Mouse (Mus musculus) MEL (cell line): ENCODE results near the gene Dapk3. TPM values are rescaled to one million over a fixed set of nuclear protein-coding genes. Genes with fewer than 3 reads are reported as not detected.

ENCODE experiments used
- DNase-seq: peaks from one replicate; pipeline ENCODE4 v3.0.0; 2011; ENCODE audit warnings: low read depth, low spot score
- H3K27ac ChIP-seq: 2 replicates; pipeline ENCODE4 v1.5.1; 2012; ENCODE audit warnings: low read depth, mild to moderate bottlenecking, control low read depth, low read length, moderate library complexity; ENCODE audit not compliant: control insufficient read depth
- H3K27me3 ChIP-seq, 2 experiments: fragments of 150-350 bp in 1 of 2; sonication (generic) in 1 of 2; 2 replicates each; pipeline ENCODE4 v1.6.1; 2012; ENCODE audit warnings: low read length in 2 of 2, mild to moderate bottlenecking in 2 of 2, improper control_type of control experiment in 1 of 2, moderate library complexity in 1 of 2; ENCODE audit not compliant: insufficient read depth in 2 of 2, control insufficient read depth in 1 of 2
- H3K36me3 ChIP-seq, 2 experiments: 2 replicates each; pipeline ENCODE4 v1.6.1; 2012 to 2014; ENCODE audit warnings: low read length in 2 of 2, improper control_type of control experiment in 1 of 2, inconsistent platforms in 1 of 2, mild to moderate bottlenecking in 1 of 2; ENCODE audit not compliant: insufficient read depth in 2 of 2, control insufficient read depth in 1 of 2
- H3K4me1 ChIP-seq, 2 experiments: fragments of 150-350 bp in 1 of 2; sonication (generic) in 1 of 2; 2 replicates each; pipeline ENCODE4 v1.6.1; 2012; ENCODE audit warnings: low read length in 2 of 2, improper control_type of control experiment in 1 of 2, mild to moderate bottlenecking in 1 of 2; ENCODE audit not compliant: insufficient read depth in 2 of 2, control insufficient read depth in 1 of 2
- H3K4me3 ChIP-seq, 2 experiments: fragments of 150-350 bp in 1 of 2; sonication (generic) in 1 of 2; 2 replicates each; pipeline ENCODE4 v1.5.1; 2012; ENCODE audit warnings: low read depth in 2 of 2, low read length in 2 of 2, mild to moderate bottlenecking in 2 of 2, moderate library complexity in 2 of 2, control low read depth in 1 of 2, improper control_type of control experiment in 1 of 2; ENCODE audit not compliant: control insufficient read depth in 1 of 2, insufficient read depth in 1 of 2
- H3K79me2 ChIP-seq: 2 replicates; pipeline ENCODE4 v1.6.1; 2012; ENCODE audit warnings: mild to moderate bottlenecking, low read length, moderate library complexity; ENCODE audit not compliant: control insufficient read depth, poor library complexity, insufficient read depth
- H3K9ac ChIP-seq: 2 replicates; pipeline ENCODE4 v1.6.1; 2012; ENCODE audit warnings: low read depth, mild to moderate bottlenecking, control low read depth, low read length, moderate library complexity; ENCODE audit not compliant: control insufficient read depth, poor library complexity, severe bottlenecking
- H3K9me3 ChIP-seq: fragments of 150-350 bp; sonication (generic); replicated peaks from 2 replicates; pipeline ENCODE4 v1.6.1; 2012; ENCODE audit warnings: mild to moderate bottlenecking, low read length, improper control_type of control experiment, moderate library complexity; ENCODE audit not compliant: insufficient read depth
- BHLHE40 ChIP-seq: IDR thresholded peaks from 2 replicates; pipeline ENCODE4 v1.6.1; 2012; ENCODE audit warnings: low read depth, mild to moderate bottlenecking, inconsistent platforms, low read length, improper control_type of control experiment, borderline replicate concordance
- CHD1 ChIP-seq: IDR thresholded peaks from 2 replicates; pipeline ENCODE4 v1.6.1; 2012; ENCODE audit warnings: low read depth, mild to moderate bottlenecking, inconsistent platforms, low read length, improper control_type of control experiment
- CHD2 ChIP-seq: IDR thresholded peaks from 2 replicates; pipeline ENCODE4 v1.6.1; 2011; ENCODE audit warnings: low read length, improper control_type of control experiment
- CTCF ChIP-seq, 3 experiments: IDR thresholded peaks in 2 of 3; conservative IDR thresholded peaks in 1 of 3; 2 replicates each; pipeline ENCODE4 v1.5.1; 2011 to 2012; ENCODE audit warnings: low read length in 3 of 3, low read depth in 2 of 3, mild to moderate bottlenecking in 2 of 3, improper control_type of control experiment in 1 of 3, inconsistent platforms in 1 of 3, mixed read lengths in 1 of 3, moderate library complexity in 1 of 3; ENCODE audit not compliant: control insufficient read depth in 1 of 3, insufficient read depth in 1 of 3, poor library complexity in 1 of 3, severe bottlenecking in 1 of 3
- ELF1 ChIP-seq: IDR thresholded peaks from 2 replicates; pipeline ENCODE4 v1.6.1; 2014; ENCODE audit warnings: low read depth, mild to moderate bottlenecking, inconsistent platforms, low read length, improper control_type of control experiment, moderate library complexity
- EP300 ChIP-seq, 2 experiments: IDR thresholded peaks; 2 replicates each; pipeline ENCODE4 v1.6.1; 2011; ENCODE audit warnings: improper control_type of control experiment in 2 of 2, low read length in 2 of 2, low read depth in 1 of 2, mild to moderate bottlenecking in 1 of 2
- ETS1 ChIP-seq: IDR thresholded peaks from 2 replicates; pipeline ENCODE4 v1.6.1; 2012; ENCODE audit warnings: low read depth, mild to moderate bottlenecking, inconsistent platforms, low read length, improper control_type of control experiment, moderate library complexity
- GABPA ChIP-seq: IDR thresholded peaks from 2 replicates; pipeline ENCODE4 v1.6.1; 2012; ENCODE audit warnings: low read depth, mild to moderate bottlenecking, inconsistent platforms, low read length, improper control_type of control experiment, moderate library complexity
- JUND ChIP-seq: IDR thresholded peaks from 2 replicates; pipeline ENCODE4 v1.6.1; 2011; ENCODE audit warnings: low read depth, mild to moderate bottlenecking, improper control_type of control experiment, low read length
- MAFK ChIP-seq: IDR thresholded peaks from 2 replicates; pipeline ENCODE4 v1.6.1; 2011; ENCODE audit warnings: low read depth, mild to moderate bottlenecking, low read length, improper control_type of control experiment, borderline replicate concordance
- MAX ChIP-seq: IDR thresholded peaks from 2 replicates; pipeline ENCODE4 v1.6.1; 2011; ENCODE audit warnings: low read length, improper control_type of control experiment
- MAZ ChIP-seq: IDR thresholded peaks from 2 replicates; pipeline ENCODE4 v1.6.1; 2012; ENCODE audit warnings: low read depth, mild to moderate bottlenecking, inconsistent platforms, low read length, improper control_type of control experiment
- MEF2A ChIP-seq: IDR thresholded peaks from 2 replicates; pipeline ENCODE4 v1.6.1; 2014; ENCODE audit warnings: low read depth, mild to moderate bottlenecking, inconsistent platforms, low read length, improper control_type of control experiment; ENCODE audit not compliant: poor library complexity, insufficient replicate concordance, severe bottlenecking; ENCODE audit errors: extremely low read depth
- MXI1 ChIP-seq: IDR thresholded peaks from 2 replicates; pipeline ENCODE4 v1.6.1; 2011; ENCODE audit warnings: mild to moderate bottlenecking, low read depth, low read length, improper control_type of control experiment
- MYC ChIP-seq: IDR thresholded peaks from 2 replicates; pipeline ENCODE4 v1.6.1; 2011; ENCODE audit warnings: low read depth, mild to moderate bottlenecking, low read length, improper control_type of control experiment, moderate library complexity
- NELFE ChIP-seq: IDR thresholded peaks from 2 replicates; pipeline ENCODE4 v1.6.1; 2011; ENCODE audit warnings: low read depth, low read length, improper control_type of control experiment
- NRF1 ChIP-seq: IDR thresholded peaks from 2 replicates; pipeline ENCODE4 v1.6.1; 2014; ENCODE audit warnings: low read depth, mild to moderate bottlenecking, inconsistent platforms, low read length, improper control_type of control experiment, moderate library complexity; ENCODE audit not compliant: poor library complexity, insufficient read depth, severe bottlenecking
- POLR2AphosphoS5 ChIP-seq: IDR thresholded peaks from 2 replicates; pipeline ENCODE4 v1.6.1; 2012; ENCODE audit warnings: low read depth, borderline replicate concordance, mild to moderate bottlenecking, inconsistent platforms, low read length, moderate library complexity, mixed read lengths
- RAD21 ChIP-seq: IDR thresholded peaks from 2 replicates; pipeline ENCODE4 v1.6.1; 2011; ENCODE audit warnings: mild to moderate bottlenecking, low read depth, low read length, improper control_type of control experiment
- SIN3A ChIP-seq: IDR thresholded peaks from 2 replicates; pipeline ENCODE4 v1.6.1; 2012; ENCODE audit warnings: low read length, improper control_type of control experiment, inconsistent platforms
- TAL1 ChIP-seq: IDR thresholded peaks from 2 replicates; pipeline ENCODE4 v1.6.1; 2012; ENCODE audit warnings: mild to moderate bottlenecking, inconsistent platforms, low read length, moderate library complexity, mixed read lengths
- TBP ChIP-seq: IDR thresholded peaks from 2 replicates; pipeline ENCODE4 v1.8.0; 2011; ENCODE audit warnings: low read depth, low read length, improper control_type of control experiment
- TCF12 ChIP-seq: IDR thresholded peaks from 2 replicates; pipeline ENCODE4 v1.6.1; 2014; ENCODE audit warnings: low read depth, mild to moderate bottlenecking, inconsistent platforms, low read length, improper control_type of control experiment, moderate library complexity
- USF2 ChIP-seq, 2 experiments: IDR thresholded peaks; 2 replicates each; pipeline ENCODE4 v1.6.1; 2011 to 2012; ENCODE audit warnings: improper control_type of control experiment in 2 of 2, low read length in 2 of 2, borderline replicate concordance in 1 of 2, inconsistent platforms in 1 of 2, low read depth in 1 of 2, mild to moderate bottlenecking in 1 of 2; ENCODE audit not compliant: insufficient read depth in 1 of 2
- ZC3H11A ChIP-seq: IDR thresholded peaks from 2 replicates; pipeline ENCODE4 v1.6.1; 2012; ENCODE audit warnings: low read depth, mild to moderate bottlenecking, inconsistent platforms, low read length, improper control_type of control experiment
- ZKSCAN1 ChIP-seq: IDR thresholded peaks from 2 replicates; pipeline ENCODE4 v1.6.1; 2012; ENCODE audit warnings: low read depth, mild to moderate bottlenecking, inconsistent platforms, low read length, improper control_type of control experiment, moderate library complexity
- ZNF384 ChIP-seq: IDR thresholded peaks from 2 replicates; pipeline ENCODE4 v1.6.1; 2012; ENCODE audit warnings: low read depth, mild to moderate bottlenecking, inconsistent platforms, low read length, improper control_type of control experiment
- polyA plus RNA-seq, 2 experiments: library from polyadenylated mRNA; stranded (reverse) in 1 of 2; unstranded in 1 of 2; fragments of >175 nt in 1 of 2; fragments of >200 nt in 1 of 2; gene quantifications; 2 replicates each; pipeline versions ENCODE4 v1.2.1 to v1.2.4; 2012; ENCODE audit warnings: low replicate concordance in 2 of 2, low read depth in 1 of 2; ENCODE audit not compliant: insufficient read length in 2 of 2, insufficient read depth in 1 of 2, missing spikeins in 1 of 2
- total RNA-seq: library from RNA; depleted of rRNA; stranded (reverse); fragments of 300-350 nt; gene quantifications from 2 replicates; pipeline ENCODE4 v1.2.3, GENCODE M21; 2012

Dapk3 gene
- total and polyA plus RNA-seq, 3 experiments, result 42.3 to 79.1 TPM; not detected in 1

DNA sequence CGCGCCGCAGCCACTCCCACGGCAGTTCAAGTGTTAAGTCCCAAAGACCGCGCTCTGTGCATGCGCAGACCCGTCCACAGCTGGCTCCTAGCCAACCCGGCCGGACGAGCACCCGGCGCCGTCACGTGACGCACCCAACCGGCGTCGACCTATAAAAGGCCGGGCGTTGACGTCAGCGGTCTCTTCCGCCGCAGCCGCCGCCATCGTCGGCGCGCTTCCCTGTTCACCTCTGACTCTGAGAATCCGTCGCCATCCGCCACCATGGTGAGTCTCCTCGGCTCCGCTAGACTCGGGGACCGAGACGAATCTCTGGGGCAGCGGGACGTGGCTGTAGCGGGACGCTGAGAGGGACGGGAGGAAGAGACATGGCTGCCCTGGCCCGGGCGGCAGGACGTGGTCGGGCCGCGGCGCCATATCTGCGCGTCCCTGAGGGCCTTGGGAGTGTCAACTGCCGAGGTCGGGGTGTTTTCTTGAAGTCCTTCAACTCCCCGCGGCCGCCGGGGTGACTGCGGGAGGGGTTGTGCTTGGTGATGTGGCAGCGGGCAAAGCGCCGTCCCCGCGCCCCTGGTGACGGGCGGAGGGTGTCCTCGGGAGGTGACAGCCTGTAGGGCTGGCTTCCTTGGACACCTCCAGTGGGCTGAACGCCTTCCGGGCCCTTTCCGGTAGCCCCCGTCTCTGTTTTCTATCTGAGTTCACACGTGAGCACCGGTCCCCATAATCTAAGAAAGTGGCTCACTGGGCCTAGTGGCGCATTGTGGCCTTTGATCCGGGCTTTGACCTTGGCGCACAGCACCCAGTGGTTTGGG, 6.1 kb upstream of the Dapk3 start, which contains the start of gene Eef2 (continued):
- TF ChIP-seq RAD21, result no peak
- peak; percentile 98 for TF ChIP-seq TBP
- peak; percentile 98 for TF ChIP-seq MYC
- no peak for TF ChIP-seq CTCF (IDR thresholded peaks at IDR 0.05 in 2 of 3, conservative IDR thresholded peaks at IDR 0.05 in 1 of 3; ENCODE audit: control insufficient read depth in 1 of 3, insufficient read depth in 1 of 3, low read depth in 2 of 3, low read length in 3 of 3, poor library complexity in 1 of 3, severe bottlenecking in 1 of 3)
- TF ChIP-seq NRF1, result peak; percentile 88
- TF ChIP-seq TCF12, result peak; percentile 85
- peak; percentile 45; the same call in 1 of the 2 replicates for TF ChIP-seq ELF1
- TF ChIP-seq ZKSCAN1, result no peak
- peak; percentile 92 for TF ChIP-seq SIN3A
- no peak for TF ChIP-seq EP300 (IDR thresholded peaks at IDR 0.05; ENCODE audit: low read depth in 1 of 2, low read length in 2 of 2)
- TF ChIP-seq CHD2, result no peak
- peak; percentile 99 for TF ChIP-seq NELFE
- no peak for TF ChIP-seq ZC3H11A
- TF ChIP-seq TAL1, result no peak
- TF ChIP-seq ZNF384, result no peak
- peak; percentile 97; the same call in 1 of the 2 replicates for TF ChIP-seq POLR2AphosphoS5
- no peak for TF ChIP-seq JUND
- peak; percentile 87; the same call in 1 of the 2 replicates for TF ChIP-seq BHLHE40
- TF ChIP-seq MEF2A, result no peak
- TF ChIP-seq MAZ, result no peak; the same call in 1 of the 2 replicates

DNA sequence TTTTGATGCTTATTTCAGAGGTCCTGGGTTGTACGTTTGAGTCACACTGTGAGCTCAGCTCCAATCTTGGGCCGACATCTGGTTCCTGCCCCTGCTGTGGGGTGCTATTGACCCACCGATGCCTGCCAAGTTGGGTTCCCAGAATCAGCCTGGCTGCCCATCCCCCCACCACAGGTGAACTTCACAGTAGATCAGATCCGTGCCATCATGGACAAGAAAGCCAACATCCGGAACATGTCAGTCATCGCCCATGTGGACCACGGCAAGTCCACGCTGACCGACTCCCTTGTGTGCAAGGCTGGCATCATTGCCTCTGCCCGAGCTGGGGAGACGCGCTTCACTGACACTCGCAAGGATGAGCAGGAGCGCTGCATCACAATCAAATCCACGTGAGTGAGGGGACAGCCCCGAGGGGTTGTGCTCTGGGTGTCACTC, 5.3 kb upstream of the Dapk3 start:
- DNase-seq, result peak; percentile 64
- Histone ChIP-seq H3K9me3 (no peaks in the 10 kb centered on the region), H3K9ac (peak overlapping the region; percentile 94), H3K36me3 (peaks cover 6 to 18% of the 10 kb centered on the region in 2 experiments), H3K79me2 (peaks cover 36% of the 10 kb centered on the region), H3K27me3 (no peaks in the 10 kb centered on the region), H3K27ac (peak overlapping the region; percentile 84), H3K4me1 (peaks cover 0 to 28% of the 10 kb centered on the region in 2 experiments; a peak in 3 of 4 replicates), H3K4me3 (peak overlapping the region; percentile 58 to 80)
- TF ChIP-seq MAX, result peak; percentile 60; the same call in 1 of the 2 replicates
- peak; percentile 58; the same call in 1 of the 2 replicates for TF ChIP-seq MYC
- no peak for TF ChIP-seq GABPA
- peak; percentile 39; the same call in 1 of the 2 replicates for TF ChIP-seq SIN3A
- peak in 1 of 2 experiments; percentile 25; a peak in 1 of 4 replicates for TF ChIP-seq EP300 (IDR thresholded peaks at IDR 0.05; ENCODE audit: low read depth in 1 of 2, low read length in 2 of 2)
- 0 out of 2 replicates have a peak, but pooled peaks have one; percentile 30 for TF ChIP-seq TBP
- 0 out of 2 replicates have a peak, but pooled peaks have one; percentile 26 for TF ChIP-seq BHLHE40
- no peak for TF ChIP-seq USF2 (IDR thresholded peaks at IDR 0.05; ENCODE audit: borderline replicate concordance in 1 of 2, insufficient read depth in 1 of 2, low read depth in 1 of 2, low read length in 2 of 2)
- TF ChIP-seq CHD1, result no peak
- TF ChIP-seq TCF12, result 0 out of 2 replicates have a peak, but pooled peaks have one; percentile 22
- peak; percentile 16; the same call in 1 of the 2 replicates for TF ChIP-seq ETS1
- no peak for TF ChIP-seq MAFK
- peak; percentile 41 for TF ChIP-seq TAL1
- no peak for TF ChIP-seq ELF1
- TF ChIP-seq MXI1, result peak; percentile 74
- TF ChIP-seq CHD2, result 0 out of 2 replicates have a peak, but pooled peaks have one; percentile 21
